Mouse (Mus musculus): ENCODE measurements around the gene Tcaim.

DNA sequence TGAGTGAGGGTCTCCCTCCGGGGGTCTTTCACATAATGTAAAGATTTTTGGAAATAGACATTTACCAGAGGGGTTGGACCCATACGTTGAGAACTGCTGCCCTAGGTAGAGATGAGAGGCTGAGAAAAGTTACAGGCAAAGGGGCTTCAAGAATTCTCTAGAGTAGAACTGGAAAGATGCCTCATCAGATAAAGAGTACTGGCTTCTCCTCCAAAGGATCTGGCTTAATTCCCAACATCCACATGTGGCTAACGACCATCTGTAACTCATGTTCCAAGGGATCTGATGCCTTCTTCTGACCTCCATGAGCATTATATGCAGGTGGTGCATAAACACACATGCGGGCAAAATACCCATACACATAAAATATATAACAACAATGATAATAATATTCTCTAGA lies 50.3 kb downstream of the Tcaim start:
- TF ChIP-seq CTCF (IDR thresholded peaks at IDR 0.05; ENCODE audit: low read depth, low read length) (no peak), GATA1 (IDR thresholded peaks at IDR 0.05; ENCODE audit: borderline replicate concordance, low read length) (no peak), POLR2AphosphoS5 (IDR thresholded peaks at IDR 0.05; ENCODE audit: insufficient replicate concordance, low read depth, low read length) (no peak), TAL1 (conservative IDR thresholded peaks at IDR 0.05; ENCODE audit: low read depth, low read length) (no peak), GATA2 (IDR thresholded peaks at IDR 0.05; ENCODE audit: borderline replicate concordance, low read depth, low read length) (no peak)

Data from G1E (cell line).